Mouse (Mus musculus): ENCODE results near the gene Vkorc1.
A peak's percentile ranks its signal among the peaks of the same experiment; 100 is the strongest.

The Vkorc1 gene

DNA sequence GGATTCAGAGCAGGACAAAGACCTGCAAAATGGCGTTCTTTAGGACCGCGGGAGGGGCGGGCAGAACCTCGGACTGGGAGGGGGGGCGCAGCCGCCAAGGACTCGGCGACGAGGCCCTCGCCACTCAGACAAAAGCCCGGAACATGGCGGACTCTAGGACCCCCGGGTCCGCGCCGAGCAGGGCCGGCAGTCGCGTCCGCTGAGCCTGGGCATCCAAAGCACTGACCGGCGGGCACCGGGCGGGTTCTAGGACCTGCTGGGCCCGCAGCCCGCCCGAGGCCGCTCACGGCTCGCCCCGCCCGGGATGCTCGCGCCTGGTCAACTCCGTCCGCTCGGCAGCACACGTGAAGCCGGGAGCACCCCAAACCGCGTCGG lies 19.8 kb downstream of the Vkorc1 start:
- DNase-seq = peak; percentile 90

DNA sequence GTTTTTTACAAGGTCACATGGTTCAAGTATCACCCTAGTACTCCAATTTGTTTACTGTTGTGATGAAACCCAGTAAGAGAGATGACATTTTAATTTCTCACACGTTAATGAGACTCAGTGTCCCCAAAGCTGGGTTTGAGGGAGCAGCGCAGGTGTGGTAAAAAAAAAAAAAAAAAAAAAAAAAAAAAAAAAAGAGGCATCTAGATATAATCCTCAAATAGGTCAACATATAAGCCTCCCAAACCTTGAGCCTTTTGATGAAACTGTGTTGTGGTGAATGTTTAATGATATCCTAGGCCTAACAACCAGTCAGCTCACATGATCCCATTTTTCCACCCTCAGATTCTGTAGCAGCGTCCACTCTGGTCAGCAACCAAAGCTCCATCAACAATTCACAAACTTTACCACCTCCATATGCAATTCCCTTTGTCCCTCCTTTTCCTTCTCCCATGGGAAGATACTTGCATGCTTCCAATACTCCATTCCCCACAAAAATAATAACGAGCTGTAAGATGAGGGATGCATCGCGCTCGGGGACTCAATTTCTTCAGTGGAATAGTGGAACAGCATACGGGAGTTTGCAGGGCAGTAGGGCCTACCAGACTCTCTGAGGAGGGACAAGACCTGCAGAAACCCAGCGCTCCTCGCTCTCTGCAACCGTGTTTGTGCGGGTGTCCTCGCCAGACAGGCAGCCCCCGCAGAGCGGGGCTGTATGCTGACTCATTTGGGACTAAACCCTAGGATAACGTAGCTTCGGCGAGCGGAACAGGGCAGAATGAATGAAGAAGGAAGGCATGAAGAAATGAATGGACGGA lies 20.4 kb downstream of the Vkorc1 start:
- no peak for DNase-seq

GRCm38 (mm10) chr7:127870136-127870821 lies 25.1 kb downstream of the Vkorc1 start:
- peak; percentile 28 for DNase-seq

- no peak for DNase-seq
Observed at GRCm38 (mm10) chr7:127869149-127869810, 26.1 kb downstream of the Vkorc1 start.

- DNase-seq = no peak
Observed at GRCm38 (mm10) chr7:127867641-127868040, 27.8 kb downstream of the Vkorc1 start.

GRCm38 (mm10) chr7:127866434-127866833 lies 29.0 kb downstream of the Vkorc1 start:
- DNase-seq = no peak

DNA sequence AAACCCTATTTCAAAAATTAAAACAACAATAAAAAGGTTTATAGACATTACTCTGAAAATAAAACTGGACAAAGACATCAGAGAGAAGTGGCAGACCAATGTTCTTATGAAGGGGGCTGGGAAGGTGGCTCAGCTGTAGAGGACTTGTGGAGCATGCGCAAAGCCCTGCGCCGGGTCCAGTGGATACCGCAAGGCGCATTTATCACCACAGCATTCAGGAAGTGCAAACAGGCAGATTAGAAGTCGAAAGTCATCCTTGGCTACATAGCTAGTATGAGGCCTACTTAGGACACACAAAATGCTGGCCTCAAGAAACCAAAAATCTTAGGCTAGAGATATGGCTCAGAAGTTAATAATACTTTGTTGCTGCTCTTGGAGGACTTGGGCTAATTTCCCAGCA lies 37.2 kb downstream of the Vkorc1 start:
- no peak for DNase-seq

- no peak for DNase-seq
Observed at GRCm38 (mm10) chr7:127850906-127851305, 44.5 kb downstream of the Vkorc1 start.

DNA sequence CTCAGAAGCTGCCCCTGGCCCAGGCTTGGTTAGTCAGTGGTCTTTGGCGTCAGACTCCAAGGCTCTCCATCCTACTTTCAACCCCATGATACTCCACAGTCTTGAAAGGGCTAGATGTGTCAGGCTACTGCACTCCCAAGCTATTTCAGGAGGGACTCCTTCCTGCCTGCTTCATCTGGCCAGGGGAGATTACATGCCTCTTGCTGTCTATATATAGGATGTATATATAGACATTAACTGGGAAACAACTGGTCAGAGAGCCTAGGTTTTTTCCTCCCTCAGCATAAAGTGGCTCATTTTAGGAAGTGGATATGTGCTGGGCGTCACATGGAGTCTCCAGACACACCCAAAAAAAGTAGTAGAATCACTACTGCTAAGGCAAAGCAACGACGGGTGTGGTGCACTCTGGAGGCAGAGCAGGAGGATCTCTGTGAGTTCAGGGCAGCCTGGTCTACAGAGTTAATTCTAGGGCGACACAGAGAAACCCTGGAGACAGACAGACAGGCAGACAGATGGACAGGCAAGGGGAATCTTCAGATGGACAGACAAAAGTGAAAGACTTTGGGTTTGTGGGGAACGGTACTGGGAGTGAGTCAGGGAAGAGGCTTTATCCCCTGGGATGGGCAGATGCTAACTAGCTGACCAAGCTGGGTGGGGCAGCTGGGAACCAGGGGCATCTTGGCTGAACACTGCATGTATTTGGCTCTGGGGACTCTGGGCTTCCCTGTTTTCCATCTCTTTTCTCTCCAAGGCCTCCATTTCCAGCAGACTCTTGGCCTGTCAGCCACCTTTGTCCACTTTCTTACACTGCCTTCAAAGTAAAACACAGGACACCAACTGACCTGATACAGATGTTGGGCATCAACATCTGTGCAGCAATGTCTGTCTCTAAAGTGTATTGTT lies 45.2 kb downstream of the Vkorc1 start:
- no peak for DNase-seq

Measured in thymus, postnatal 25 days (tissue).